8 mouse cellular contexts compared by ENCODE assay signal in genomic region chr4:151861806-151862739, GRCm38 (mm10). TPM values are rescaled to one million over a fixed set of nuclear protein-coding genes. Genes with fewer than 3 reads are reported as not detected.
DNase-seq lines count a peak whose midpoint lies in the region; ATAC-seq and TF ChIP-seq lines count a peak whose summit lies in the region.

Gene Camta1 (minus strand): TSS chr4:151861876.

- peak; percentile 88 for ATAC-seq in frontal cortex, adult (ENCODE audit: low TSS enrichment)
- ATAC-seq in lung, postnatal 0 days: peak; percentile 93

- H3K27ac ChIP-seq in hindbrain, embryonic 10.5 days: peak within 1 kb of the TSS; percentile 94
- H3K27ac ChIP-seq in lung, postnatal 0 days (ENCODE audit: low read length): peak within 1 kb of the TSS; percentile 98

- TF ChIP-seq CTCF in lung, postnatal 0 days (IDR thresholded peaks at IDR 0.05): no peak

- H3K36me3 ChIP-seq in hindbrain, embryonic 10.5 days: peaks cover 8% of the 10 kb centered on the region
- H3K36me3 ChIP-seq in lung, postnatal 0 days (ENCODE audit: insufficient read depth, low read length): no peaks in the 10 kb centered on the region

- peak within 1 kb of the TSS; percentile 98 for H3K4me2 ChIP-seq in lung, postnatal 0 days (replicated peaks; ENCODE audit: low read depth, low read length)

- no peaks in the 10 kb centered on the region for H3K9me3 ChIP-seq in hindbrain, embryonic 10.5 days
- no peaks in the 10 kb centered on the region for H3K9me3 ChIP-seq in lung, postnatal 0 days (ENCODE audit: low read length)

- peak within 1 kb of the TSS; percentile 82 for H3K4me3 ChIP-seq in hindbrain, embryonic 10.5 days
- H3K4me3 ChIP-seq in lung, postnatal 0 days (ENCODE audit: low read depth, low read length): peak within 1 kb of the TSS; percentile 85

- under 1% methylated on average over 85 of the region's 85 CpGs for WGBS in hindbrain, embryonic 10.5 days
- WGBS in lung, postnatal 0 days: under 1% methylated on average over 72 of the region's 85 CpGs

- peak; percentile 100 for DNase-seq in MN1 (ENCODE audit: low spot score)
- DNase-seq in cerebellum, adult 9-10 months: peak; percentile 100
- DNase-seq in hindbrain, embryonic 10.5 days (ENCODE audit: low spot score): peak; percentile 99
- DNase-seq in layer of hippocampus, adult 9-11 months: peak; percentile 100
- DNase-seq in lung, postnatal 0 days (ENCODE audit: low spot score): peak; percentile 100
- peak; percentile 99 for DNase-seq in ovary, postnatal 14 days (ENCODE audit: low spot score)
- DNase-seq in thymus, postnatal 14 days: peak; percentile 99

- peak; percentile 84 for TF ChIP-seq EP300 in lung, postnatal 0 days (IDR thresholded peaks at IDR 0.05)

- H3K4me1 ChIP-seq in hindbrain, embryonic 10.5 days (replicated peaks): peaks cover 19% of the 10 kb centered on the region
- H3K4me1 ChIP-seq in lung, postnatal 0 days (ENCODE audit: insufficient read depth, low read depth, low read length): peaks cover 3% of the 10 kb centered on the region; the same call in 1 of the 2 replicates

- no peaks in the 10 kb centered on the region for H3K27me3 ChIP-seq in hindbrain, embryonic 10.5 days (ENCODE audit: insufficient read depth, poor library complexity, severe bottlenecking)
- no peaks in the 10 kb centered on the region for H3K27me3 ChIP-seq in lung, postnatal 0 days (replicated peaks; ENCODE audit: insufficient read depth, low read length)

- H3K9ac ChIP-seq in lung, postnatal 0 days (replicated peaks; ENCODE audit: low read depth): peak within 1 kb of the TSS; percentile 75

RNA-seq across cellular contexts. Expression of gene Camta1, which starts in this region (rescaled TPM):
- 111 and 140 TPM in 2 replicates for polyA plus RNA-seq in hindbrain, embryonic 10.5 days (2016; fragmentation: Nextera tagmentation; extraction: Ambion mirVana)
- polyA plus RNA-seq in lung, postnatal 0 days (2015; fragmentation: Nextera tagmentation; extraction: Ambion mirVana): 79.1 and 86.4 TPM in 2 replicates

Comparison
In these comparisons a context has a peak if more than half of its experiments do, and no peak if none do; other contexts are left out.
1. Peak in every context shown above with its lines: DNase-seq, ATAC-seq, H3K4me3 ChIP-seq and H3K27ac ChIP-seq.